Mouse (Mus musculus): ENCODE results near the gene Atp6v1g3.

DNA sequence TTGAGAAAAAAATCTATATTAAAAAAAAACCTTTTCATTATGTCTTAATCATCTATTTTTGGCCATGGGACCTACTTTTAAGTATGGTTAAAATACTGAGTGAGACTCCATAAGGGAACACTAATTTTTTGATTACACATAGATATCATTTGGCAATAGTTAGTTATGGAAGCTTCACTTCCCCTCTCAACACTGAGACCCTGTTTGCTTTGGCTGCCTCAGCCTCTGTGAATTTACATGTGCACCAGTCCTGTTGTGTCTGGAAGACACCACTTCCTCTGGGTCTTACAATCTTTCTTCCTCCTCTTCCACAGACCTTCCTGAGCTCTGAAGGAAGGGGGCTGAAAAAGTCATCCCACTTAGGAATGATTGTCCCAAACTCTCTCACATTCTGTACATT, 11.1 kb upstream of the Atp6v1g3 start:
- TF ChIP-seq POLR2A (IDR thresholded peaks at IDR 0.05; ENCODE audit: low read depth, low read length) = no peak
- TF ChIP-seq CTCF (conservative IDR thresholded peaks at IDR 0.05; ENCODE audit: insufficient read depth, insufficient read length, low read depth, low read length) = no peak
